Mouse (Mus musculus): ENCODE measurements around the gene Ube3c. TPM values are rescaled to one million over a fixed set of nuclear protein-coding genes. Genes with fewer than 3 reads are reported as not detected.

Ube3c gene
- total RNA-seq, 2 experiments from 2014 or later: 28.5 to 31.7 TPM

Other genes with a start within 250 kb of the Ube3c start
- 1 to 10 TPM; 8.8 to 9.1 TPM for gene Lmbr1, start 190.9 kb upstream of the Ube3c start, total RNA-seq (2021)
- 1 to 10 TPM; 8.4 to 9.2 TPM for gene Nom1, start 134.6 kb upstream of the Ube3c start, total RNA-seq (2021)
- gene Mnx1, start 90.8 kb upstream of the Ube3c start, total RNA-seq (2021): not detected
- gene Dnajb6, start 166.4 kb downstream of the Ube3c start, total RNA-seq (2021): 10 to 100 TPM; 57.4 to 64.5 TPM
- not detected for gene Gm5129, start 166.7 kb downstream of the Ube3c start, total RNA-seq (2021)

All from gastrocnemius, postnatal 14 days (tissue).